Mouse (Mus musculus): ENCODE data around the gene Sorbs1.
A peak's percentile ranks its signal among the peaks of the same experiment; 100 is the strongest.
"Not testable (repeated sequence)": the region's sequence is repeated elsewhere in the genome, so short reads cannot be mapped to it uniquely, and the experiment has no call there.

Gene Sorbs1

GRCm38 (mm10) chr19:40513632-40514078 is at the start of gene Sorbs1:
Gene Sorbs1 (minus strand): TSS chr19:40513779.
- DNase-seq (ENCODE audit: extremely low spot score, low read depth, low spot score) = peak; percentile 83

GRCm38 (mm10) chr19:40561521-40561920 is 47.9 kb upstream of the Sorbs1 start:
- DNase-seq (ENCODE audit: extremely low spot score, low read depth, low spot score) = not testable (repeated sequence)

GRCm38 (mm10) chr19:40556029-40556428 is 42.5 kb upstream of the Sorbs1 start:
- DNase-seq (ENCODE audit: extremely low spot score, low read depth, low spot score) = no peak

- no peak for DNase-seq (ENCODE audit: extremely low spot score, low read depth, low spot score)
These were observed 41.6 kb upstream of the Sorbs1 start for GRCm38 (mm10) chr19:40555136-40555535.

- no peak for DNase-seq (ENCODE audit: extremely low spot score, low read depth, low spot score)
These were observed 40.8 kb upstream of the Sorbs1 start for GRCm38 (mm10) chr19:40554343-40554742.

GRCm38 (mm10) chr19:40553849-40554248 is 40.3 kb upstream of the Sorbs1 start:
- DNase-seq (ENCODE audit: extremely low spot score, low read depth, low spot score) = no peak

GRCm38 (mm10) chr19:40553014-40553789 is 39.6 kb upstream of the Sorbs1 start:
- no peak for DNase-seq (ENCODE audit: extremely low spot score, low read depth, low spot score)

- no peak for DNase-seq (ENCODE audit: extremely low spot score, low read depth, low spot score)
These were observed 36.0 kb upstream of the Sorbs1 start for GRCm38 (mm10) chr19:40549516-40550135.

- no peak for DNase-seq (ENCODE audit: extremely low spot score, low read depth, low spot score)
These were observed 35.4 kb upstream of the Sorbs1 start for GRCm38 (mm10) chr19:40548796-40549515.

- no peak for DNase-seq (ENCODE audit: extremely low spot score, low read depth, low spot score)
These were observed 34.8 kb upstream of the Sorbs1 start for GRCm38 (mm10) chr19:40548386-40548785.

- peak; percentile 28 for DNase-seq (ENCODE audit: extremely low spot score, low read depth, low spot score)
These were observed 31.3 kb upstream of the Sorbs1 start for GRCm38 (mm10) chr19:40544856-40545255.

GRCm38 (mm10) chr19:40542776-40543175 is 29.2 kb upstream of the Sorbs1 start:
- no peak for DNase-seq (ENCODE audit: extremely low spot score, low read depth, low spot score)

GRCm38 (mm10) chr19:40536526-40536925 is 22.9 kb upstream of the Sorbs1 start:
- DNase-seq (ENCODE audit: extremely low spot score, low read depth, low spot score) = no peak

GRCm38 (mm10) chr19:40532525-40532924 is 18.9 kb upstream of the Sorbs1 start:
- no peak for DNase-seq (ENCODE audit: extremely low spot score, low read depth, low spot score)

- DNase-seq (ENCODE audit: extremely low spot score, low read depth, low spot score) = no peak
These were observed 16.7 kb upstream of the Sorbs1 start for GRCm38 (mm10) chr19:40530323-40530722.

GRCm38 (mm10) chr19:40528254-40528653 is 14.7 kb upstream of the Sorbs1 start:
- DNase-seq (ENCODE audit: extremely low spot score, low read depth, low spot score) = no peak

GRCm38 (mm10) chr19:40526367-40527014 is 12.9 kb upstream of the Sorbs1 start:
- DNase-seq (ENCODE audit: extremely low spot score, low read depth, low spot score) = no peak

GRCm38 (mm10) chr19:40523431-40524005 is 9.9 kb upstream of the Sorbs1 start:
- DNase-seq (ENCODE audit: extremely low spot score, low read depth, low spot score) = no peak

- no peak for DNase-seq (ENCODE audit: extremely low spot score, low read depth, low spot score)
These were observed 6.8 kb upstream of the Sorbs1 start for GRCm38 (mm10) chr19:40520403-40520802.

GRCm38 (mm10) chr19:40518706-40519105 is 5.1 kb upstream of the Sorbs1 start:
- DNase-seq (ENCODE audit: extremely low spot score, low read depth, low spot score) = no peak

GRCm38 (mm10) chr19:40515596-40515995 is 2.0 kb upstream of the Sorbs1 start:
- DNase-seq (ENCODE audit: extremely low spot score, low read depth, low spot score) = no peak
